Mouse (Mus musculus): Measurements from ENCODE around the gene Stxbp5. TPM values are rescaled to one million over a fixed set of nuclear protein-coding genes. Genes with fewer than 3 reads are reported as not detected.

Gene Stxbp5
- polyA plus RNA-seq, 1 experiment from 2014 or later = 7.8 TPM

DNA sequence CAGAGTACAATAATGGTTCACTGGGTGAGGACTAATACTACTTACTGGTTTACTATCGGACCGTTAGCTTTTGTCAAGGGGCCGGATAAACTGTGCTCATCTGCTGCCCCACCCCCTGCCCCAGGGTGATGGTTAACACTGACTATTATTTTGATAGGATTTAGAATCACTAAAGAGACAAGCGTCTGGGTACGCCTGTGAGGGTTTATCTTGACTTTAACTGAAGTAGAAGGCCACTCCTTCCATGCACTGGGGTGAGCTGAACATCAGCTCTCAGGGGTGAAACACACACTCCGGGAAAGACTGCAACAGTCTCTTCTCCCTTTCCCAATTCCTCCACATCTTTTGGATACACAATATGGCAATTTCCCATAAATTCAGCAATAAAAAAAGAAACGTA is 61.5 kb downstream of the Stxbp5 start:
- Histone ChIP-seq H3K4me3 (no peak overlapping the region), H3K27ac (no peak overlapping the region), H3K36me3 (peaks cover 8% of the 10 kb centered on the region; the same call in 1 of the 2 replicates), H3K27me3 (no peaks in the 10 kb centered on the region), H3K9ac (no peak overlapping the region), H3K9me3 (no peaks in the 10 kb centered on the region), H3K4me1 (replicated peaks) (no peaks in the 10 kb centered on the region), H3K4me2 (no peak overlapping the region)
- no peak for ATAC-seq (ENCODE audit: low FRiP score)
- WGBS = 83% methylated on average over 7 of the region's 7 CpGs

DNA sequence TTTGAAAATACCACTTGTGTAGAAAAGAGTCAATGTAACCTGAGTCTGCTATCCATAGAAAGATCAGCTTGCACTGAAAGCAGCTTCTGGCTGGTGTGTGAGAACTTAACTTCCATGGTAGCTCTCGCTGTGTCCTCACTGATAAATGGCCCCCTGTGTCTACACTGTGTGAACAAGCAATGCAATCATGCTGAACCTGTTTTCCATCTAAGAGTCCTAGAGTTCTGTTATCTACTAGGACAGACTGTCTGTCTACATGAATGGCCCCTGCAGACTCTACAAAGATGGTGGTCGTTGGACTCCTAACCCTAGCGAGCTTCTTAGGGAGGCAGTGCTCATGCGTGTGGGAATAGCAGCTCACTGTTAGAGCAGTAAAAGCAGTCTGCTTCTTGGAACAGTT is 65.9 kb downstream of the Stxbp5 start:
- 78% methylated on average over 4 of the region's 4 CpGs for WGBS
- ATAC-seq (ENCODE audit: low FRiP score) = no peak
- H3K4me3 ChIP-seq = no peak overlapping the region
- no peak overlapping the region for H3K9ac ChIP-seq
- H3K27ac ChIP-seq = no peak overlapping the region
- no peaks in the 10 kb centered on the region for H3K4me1 ChIP-seq (replicated peaks)
- H3K4me2 ChIP-seq = no peak overlapping the region
- peaks cover 12% of the 10 kb centered on the region for H3K36me3 ChIP-seq
- no peaks in the 10 kb centered on the region for H3K27me3 ChIP-seq
- no peaks in the 10 kb centered on the region for H3K9me3 ChIP-seq

DNA sequence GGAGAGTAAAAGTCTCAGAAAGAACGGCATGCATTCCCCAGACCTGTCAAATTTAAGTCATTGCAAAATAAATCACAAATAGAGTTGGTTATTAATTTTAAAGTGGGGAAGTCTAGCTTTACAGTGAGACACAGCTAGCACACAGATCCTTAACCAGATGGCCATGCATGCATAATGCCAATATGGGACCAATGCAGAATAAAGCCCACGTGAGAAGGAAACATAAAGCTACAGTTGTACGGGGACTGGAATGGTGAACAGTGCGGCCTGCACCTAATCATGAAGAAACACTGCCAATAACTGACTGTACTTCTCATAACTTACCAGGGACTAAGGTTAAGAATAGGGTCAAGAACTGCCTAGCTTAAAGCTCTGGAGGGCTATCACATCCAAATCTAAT is 67.9 kb downstream of the Stxbp5 start:
- Histone ChIP-seq H3K27me3 (no peaks in the 10 kb centered on the region), H3K4me1 (replicated peaks) (no peaks in the 10 kb centered on the region), H3K4me2 (no peak overlapping the region), H3K9me3 (no peaks in the 10 kb centered on the region), H3K36me3 (peaks cover 12% of the 10 kb centered on the region), H3K27ac (no peak overlapping the region), H3K9ac (no peak overlapping the region), H3K4me3 (no peak overlapping the region)
- no peak for ATAC-seq (ENCODE audit: low FRiP score)
- WGBS = 79% methylated on average over 4 of the region's 4 CpGs

DNA sequence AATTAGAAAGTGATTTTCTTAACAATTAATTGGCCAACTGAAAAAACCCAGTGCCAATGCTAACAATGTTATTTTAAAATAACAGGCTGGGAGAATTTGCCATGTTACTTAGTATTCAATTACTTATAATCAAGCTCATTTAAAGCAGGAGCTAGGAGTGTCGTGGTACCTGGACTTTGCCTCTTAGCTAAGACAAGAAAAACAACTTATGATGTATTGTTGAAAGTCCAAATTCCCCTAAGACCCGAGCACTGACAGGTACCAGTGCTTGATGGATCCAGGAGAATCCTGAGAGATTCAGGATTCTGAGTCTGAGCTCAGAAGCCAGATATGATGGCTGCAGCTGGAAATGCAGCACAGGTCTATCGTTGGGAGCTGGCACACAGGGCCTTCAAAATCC is 71.1 kb downstream of the Stxbp5 start:
- H3K4me3 ChIP-seq = no peak overlapping the region
- H3K4me1 ChIP-seq (replicated peaks) = no peaks in the 10 kb centered on the region
- ATAC-seq (ENCODE audit: low FRiP score) = no peak
- no peak overlapping the region for H3K4me2 ChIP-seq
- no peak overlapping the region for H3K27ac ChIP-seq
- no peaks in the 10 kb centered on the region for H3K9me3 ChIP-seq
- 89% methylated on average over 3 of the region's 3 CpGs for WGBS
- H3K27me3 ChIP-seq = no peaks in the 10 kb centered on the region
- no peak overlapping the region for H3K9ac ChIP-seq
- H3K36me3 ChIP-seq = peaks cover 10% of the 10 kb centered on the region

DNA sequence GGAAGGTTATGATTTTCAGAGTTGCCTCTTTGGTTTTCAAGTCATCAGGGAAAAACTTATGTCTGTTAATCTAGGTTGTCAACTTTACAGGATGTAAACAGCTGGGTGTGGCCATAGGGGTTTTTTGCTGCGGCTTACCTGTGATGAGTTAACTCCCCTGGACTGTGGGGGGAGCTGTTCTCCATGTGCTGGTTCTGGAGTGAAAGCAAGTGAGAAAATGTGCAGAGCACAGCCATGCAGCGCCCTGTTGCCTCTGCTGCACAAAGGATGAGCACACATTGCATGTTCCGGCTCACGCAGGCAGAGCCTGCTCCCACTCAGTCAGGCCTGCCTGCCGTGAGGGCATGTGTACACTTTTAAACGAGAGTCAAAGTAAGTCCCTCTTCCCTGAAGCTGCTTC is 79.6 kb downstream of the Stxbp5 start:
- ATAC-seq (ENCODE audit: low FRiP score) = no peak
- H3K4me2 ChIP-seq = no peak overlapping the region
- H3K4me3 ChIP-seq = no peak overlapping the region
- H3K27ac ChIP-seq = no peak overlapping the region
- peaks cover 5% of the 10 kb centered on the region for H3K36me3 ChIP-seq
- H3K27me3 ChIP-seq = no peaks in the 10 kb centered on the region
- H3K4me1 ChIP-seq (replicated peaks) = no peaks in the 10 kb centered on the region
- 64% methylated on average over 6 of the region's 6 CpGs for WGBS
- no peaks in the 10 kb centered on the region for H3K9me3 ChIP-seq
- no peak overlapping the region for H3K9ac ChIP-seq

DNA sequence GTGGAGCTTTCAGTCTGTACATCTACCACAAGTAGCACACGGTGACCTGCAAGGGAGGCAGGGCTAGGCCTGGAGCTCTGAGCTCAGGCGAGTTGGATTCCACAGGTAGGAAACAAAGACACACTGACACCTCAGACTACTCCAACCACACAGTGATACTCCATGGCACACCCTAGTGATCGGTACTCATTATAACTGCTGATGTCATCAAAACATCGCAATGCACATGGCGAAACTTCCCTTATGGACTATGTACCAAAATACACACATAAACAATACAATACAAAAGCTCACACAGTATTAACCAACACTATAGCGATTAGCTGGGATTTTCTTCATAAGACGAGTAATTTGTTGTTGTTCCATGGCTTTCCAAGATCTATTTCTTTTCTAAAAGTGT is 82.3 kb downstream of the Stxbp5 start:
- Histone ChIP-seq H3K4me3 (no peak overlapping the region), H3K9ac (no peak overlapping the region), H3K4me2 (no peak overlapping the region), H3K36me3 (peaks cover 5% of the 10 kb centered on the region), H3K27me3 (no peaks in the 10 kb centered on the region), H3K27ac (no peak overlapping the region), H3K9me3 (no peaks in the 10 kb centered on the region), H3K4me1 (replicated peaks) (no peaks in the 10 kb centered on the region)
- 95% methylated on average over 7 of the region's 7 CpGs for WGBS
- ATAC-seq (ENCODE audit: low FRiP score) = no peak; the same call in 1 of the 2 replicates

DNA sequence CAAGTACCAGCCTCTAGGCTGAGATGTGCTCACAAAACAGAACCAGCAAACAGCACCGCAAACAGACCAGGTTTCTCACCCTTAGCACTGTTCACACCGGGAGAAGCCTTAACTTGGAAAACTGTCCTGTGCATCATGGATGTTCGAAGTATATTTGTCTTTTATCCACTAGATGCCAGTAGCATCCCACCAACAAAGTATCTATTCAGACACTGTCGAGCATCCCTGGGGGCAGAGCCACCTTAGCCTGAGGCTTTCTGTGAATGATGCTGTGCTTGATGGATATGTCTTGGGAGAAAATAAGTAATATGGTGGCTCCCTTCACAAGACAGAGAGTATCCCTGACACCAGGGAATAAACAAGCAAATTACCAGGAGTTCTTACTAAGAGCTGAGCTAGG is 87.0 kb downstream of the Stxbp5 start:
- Histone ChIP-seq H3K27ac (no peak overlapping the region), H3K4me2 (no peak overlapping the region), H3K4me1 (replicated peaks) (no peaks in the 10 kb centered on the region), H3K27me3 (no peaks in the 10 kb centered on the region), H3K9me3 (no peaks in the 10 kb centered on the region), H3K36me3 (peaks cover 6% of the 10 kb centered on the region), H3K9ac (no peak overlapping the region), H3K4me3 (no peak overlapping the region)
- 78% methylated on average over 4 of the region's 4 CpGs for WGBS
- peak; percentile 85 for ATAC-seq (ENCODE audit: low FRiP score)

DNA sequence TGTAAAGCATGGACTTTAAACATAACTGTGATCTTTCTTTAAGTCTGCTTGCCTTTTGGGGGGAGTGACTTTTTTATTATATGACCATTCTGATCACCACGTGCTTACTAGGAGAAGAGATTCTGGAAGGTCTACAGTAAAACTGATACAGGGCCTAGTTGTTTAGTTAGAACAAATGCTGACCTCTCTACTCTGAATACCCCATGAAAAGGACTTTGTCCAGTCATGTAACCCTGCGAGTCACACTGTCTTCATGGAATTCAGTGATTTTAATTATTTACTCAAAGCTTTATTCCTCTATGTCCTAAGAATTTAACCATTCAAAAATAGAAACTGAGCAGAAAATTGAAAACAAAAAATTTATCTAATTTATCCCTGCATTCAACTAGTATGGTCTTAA is 93.3 kb downstream of the Stxbp5 start:
- Histone ChIP-seq H3K4me3 (no peak overlapping the region), H3K9me3 (no peaks in the 10 kb centered on the region), H3K36me3 (peaks cover 6% of the 10 kb centered on the region), H3K27ac (no peak overlapping the region), H3K4me1 (replicated peaks) (0 out of 2 replicates have a peak, but pooled peaks cover 3% of the 10 kb centered on the region), H3K9ac (no peak overlapping the region), H3K4me2 (no peak overlapping the region), H3K27me3 (no peaks in the 10 kb centered on the region)
- no peak for ATAC-seq (ENCODE audit: low FRiP score)
- 91% methylated on average over 2 of the region's 2 CpGs for WGBS

DNA sequence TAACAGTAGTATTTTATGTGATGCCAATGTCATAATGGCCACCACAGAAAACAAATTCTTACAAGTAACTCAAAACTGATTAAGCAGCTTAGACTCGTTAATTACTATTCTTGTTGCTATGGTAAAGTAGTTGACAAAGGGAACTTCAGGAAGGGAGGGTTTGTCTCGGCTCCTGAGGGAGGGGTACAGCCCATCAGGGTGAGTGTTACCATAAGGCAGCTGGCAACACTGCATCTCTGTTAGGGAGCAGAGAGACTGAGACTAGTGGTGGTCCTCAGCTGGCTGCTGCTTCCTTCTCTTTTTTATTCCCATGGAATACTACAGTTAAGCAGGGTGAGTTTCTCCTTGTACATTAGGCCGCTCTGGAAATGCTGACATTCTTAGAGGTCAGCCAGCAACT is 95.5 kb downstream of the Stxbp5 start:
- 0 out of 2 replicates have a peak, but pooled peaks cover 3% of the 10 kb centered on the region for H3K4me1 ChIP-seq (replicated peaks)
- H3K36me3 ChIP-seq = peaks cover 6% of the 10 kb centered on the region
- H3K9ac ChIP-seq = no peak overlapping the region
- no peaks in the 10 kb centered on the region for H3K9me3 ChIP-seq
- H3K27me3 ChIP-seq = no peaks in the 10 kb centered on the region
- H3K4me3 ChIP-seq = no peak overlapping the region
- ATAC-seq (ENCODE audit: low FRiP score) = no peak
- no peak overlapping the region for H3K27ac ChIP-seq
- no peak overlapping the region for H3K4me2 ChIP-seq
- WGBS = 45% methylated on average over 3 of the region's 3 CpGs

DNA sequence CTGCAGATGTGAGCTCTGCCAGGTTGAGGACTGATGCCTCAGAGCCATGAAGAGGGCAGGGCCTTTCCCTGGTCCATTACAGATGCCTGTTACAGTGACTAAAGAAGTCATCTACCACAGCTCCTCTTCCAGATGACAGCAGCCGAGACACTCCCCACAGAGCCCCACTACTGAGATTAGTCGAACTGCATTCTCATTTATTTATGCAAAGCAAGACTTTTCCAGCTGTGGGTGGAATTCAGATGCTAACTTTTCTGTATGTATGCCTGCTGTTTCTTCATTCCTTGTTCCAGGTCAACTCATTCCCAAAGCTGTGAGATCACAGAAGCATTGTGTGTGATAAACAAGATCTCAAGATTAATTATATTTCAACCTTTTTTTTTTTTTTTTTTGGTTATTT is 97.8 kb downstream of the Stxbp5 start:
- H3K4me2 ChIP-seq = no peak overlapping the region
- ATAC-seq (ENCODE audit: low FRiP score) = no peak
- WGBS = 30% methylated on average over 2 of the region's 2 CpGs
- H3K27me3 ChIP-seq = no peaks in the 10 kb centered on the region
- no peaks in the 10 kb centered on the region for H3K9me3 ChIP-seq
- H3K4me1 ChIP-seq (replicated peaks) = 0 out of 2 replicates have a peak, but pooled peaks cover 3% of the 10 kb centered on the region
- H3K9ac ChIP-seq = no peak overlapping the region
- no peak overlapping the region for H3K4me3 ChIP-seq
- H3K27ac ChIP-seq = no peak overlapping the region
- peaks cover 5% of the 10 kb centered on the region for H3K36me3 ChIP-seq

DNA sequence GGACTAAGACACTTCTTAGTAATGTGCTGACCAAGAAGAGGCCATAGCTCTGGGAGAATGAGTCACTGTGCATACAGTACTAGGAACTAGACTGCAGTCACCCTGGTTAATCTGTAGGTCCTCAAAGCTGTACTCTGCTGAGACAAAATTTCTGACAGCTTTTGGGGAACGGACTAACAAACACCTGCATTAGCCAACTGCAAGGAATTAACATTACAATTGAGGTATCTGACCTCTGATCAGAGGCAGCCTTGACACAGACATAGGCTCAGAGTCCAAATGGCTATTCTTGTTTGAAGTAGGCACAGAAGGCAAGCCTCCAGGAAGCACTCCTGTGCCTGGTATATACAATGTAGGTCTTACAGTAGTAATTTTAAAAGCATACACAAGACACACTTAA is 99.3 kb downstream of the Stxbp5 start:
- peaks cover 18% of the 10 kb centered on the region for H3K36me3 ChIP-seq
- H3K4me3 ChIP-seq = no peak overlapping the region
- H3K9ac ChIP-seq = no peak overlapping the region
- ATAC-seq (ENCODE audit: low FRiP score) = no peak
- WGBS = 65% methylated on average over 1 of the region's 1 CpGs
- H3K27ac ChIP-seq = no peak overlapping the region
- no peaks in the 10 kb centered on the region for H3K27me3 ChIP-seq
- H3K4me2 ChIP-seq = no peak overlapping the region
- no peaks in the 10 kb centered on the region for H3K9me3 ChIP-seq
- H3K4me1 ChIP-seq (replicated peaks) = 0 out of 2 replicates have a peak, but pooled peaks cover 3% of the 10 kb centered on the region

DNA sequence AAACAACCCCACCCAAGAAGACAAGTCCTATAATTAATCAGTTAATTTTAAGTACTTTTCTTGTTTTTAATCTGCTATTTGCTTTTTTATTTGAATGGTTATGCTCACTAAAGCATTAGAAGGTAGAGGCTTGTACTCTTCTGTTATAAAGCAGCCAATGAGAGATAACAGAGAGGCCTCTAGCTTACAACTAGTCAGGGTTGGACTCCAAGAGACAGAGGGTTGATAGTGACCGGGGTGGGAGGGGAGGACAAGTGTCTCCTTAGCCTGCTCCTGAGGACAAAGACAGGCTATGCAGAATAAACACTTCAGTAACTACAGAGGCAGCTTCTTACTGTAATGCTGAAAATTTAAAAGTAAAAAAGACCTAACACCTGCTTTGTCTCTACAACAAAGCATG is 101.8 kb downstream of the Stxbp5 start:
- Histone ChIP-seq H3K9me3 (no peaks in the 10 kb centered on the region), H3K4me1 (replicated peaks) (0 out of 2 replicates have a peak, but pooled peaks cover 3% of the 10 kb centered on the region), H3K36me3 (peaks cover 27% of the 10 kb centered on the region), H3K27me3 (no peaks in the 10 kb centered on the region), H3K4me2 (no peak overlapping the region), H3K9ac (no peak overlapping the region), H3K4me3 (no peak overlapping the region), H3K27ac (no peak overlapping the region)
- no peak for ATAC-seq (ENCODE audit: low FRiP score)
- 97% methylated on average over 1 of the region's 1 CpGs for WGBS

DNA sequence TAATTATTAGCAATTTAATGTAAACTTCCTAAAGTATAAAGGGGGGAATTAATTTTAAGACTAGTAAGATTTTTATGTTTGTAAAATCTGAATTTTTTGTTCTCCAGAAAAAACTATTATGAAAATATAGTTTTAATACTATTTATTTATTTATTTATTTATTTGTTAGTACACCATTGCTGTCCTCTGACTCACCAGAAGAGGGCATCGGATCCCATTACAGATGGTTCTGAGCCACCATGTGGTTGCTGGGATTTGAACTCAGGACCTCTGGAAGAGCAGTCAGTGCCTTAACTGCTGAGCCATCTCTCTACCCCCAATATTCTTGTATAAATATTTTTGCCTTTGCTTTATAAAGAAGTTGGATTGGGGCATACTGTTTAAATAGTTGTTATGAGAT is 104.5 kb downstream of the Stxbp5 start:
- Histone ChIP-seq H3K4me1 (replicated peaks) (no peaks in the 10 kb centered on the region), H3K4me2 (no peak overlapping the region), H3K27me3 (no peaks in the 10 kb centered on the region), H3K4me3 (no peak overlapping the region), H3K9ac (no peak overlapping the region), H3K27ac (no peak overlapping the region), H3K36me3 (peaks cover 33% of the 10 kb centered on the region), H3K9me3 (no peaks in the 10 kb centered on the region)
- 100% methylated on average over 1 of the region's 1 CpGs for WGBS
- no peak for ATAC-seq (ENCODE audit: low FRiP score)

DNA sequence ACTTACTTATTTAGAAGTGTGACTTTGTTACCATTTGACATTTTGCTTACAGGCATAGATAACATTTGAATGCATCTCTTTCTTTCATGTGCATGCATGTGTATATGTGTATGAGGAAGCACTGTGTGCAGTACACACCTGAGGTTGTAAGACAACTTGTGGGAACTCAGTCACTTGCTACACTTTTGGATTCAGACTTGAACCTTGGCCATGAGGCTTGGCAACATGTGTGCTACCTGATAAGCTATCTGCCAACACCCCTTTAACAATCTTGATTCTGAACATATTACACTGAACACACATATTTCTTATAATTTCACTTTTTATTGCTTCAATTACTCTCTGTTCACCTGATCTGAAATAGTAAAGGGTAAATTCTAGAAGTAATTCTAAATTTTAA is 106.5 kb downstream of the Stxbp5 start:
- Histone ChIP-seq H3K9me3 (no peaks in the 10 kb centered on the region), H3K27ac (no peak overlapping the region), H3K4me2 (no peak overlapping the region), H3K4me1 (replicated peaks) (no peaks in the 10 kb centered on the region), H3K36me3 (peaks cover 37% of the 10 kb centered on the region), H3K27me3 (no peaks in the 10 kb centered on the region), H3K9ac (no peak overlapping the region), H3K4me3 (no peak overlapping the region)
- no peak for ATAC-seq (ENCODE audit: low FRiP score)

All from hindbrain, embryonic 13.5 days (tissue).